Mouse (Mus musculus) bone marrow macrophage, adult 2 months (primary cell): ENCODE measurements around the gene Adamts12. TPM values are rescaled to one million over a fixed set of nuclear protein-coding genes. Genes with fewer than 3 reads are reported as not detected.

Source experiments
- H3K27ac ChIP-seq: 2 replicates; pipeline ENCODE4 v1.5.1; 2012; ENCODE audit warnings: low read depth, low read length; ENCODE audit not compliant: insufficient read depth
- H3K4me1 ChIP-seq: 2 replicates; pipeline ENCODE4 v1.6.1; 2012; ENCODE audit warnings: low read length; ENCODE audit not compliant: control insufficient read depth, insufficient read depth
- H3K4me3 ChIP-seq: 2 replicates; pipeline ENCODE4 v1.5.1; 2012; ENCODE audit warnings: mild to moderate bottlenecking, low read length, moderate library complexity; ENCODE audit not compliant: insufficient read depth
- CTCF ChIP-seq: IDR thresholded peaks from 2 replicates; pipeline ENCODE4 v1.5.1; 2012; ENCODE audit warnings: low read depth, mild to moderate bottlenecking, low read length, moderate library complexity
- POLR2A ChIP-seq: IDR thresholded peaks from 2 replicates; pipeline ENCODE4 v1.6.1; 2012; ENCODE audit warnings: mild to moderate bottlenecking, low read depth, low read length, borderline replicate concordance
- polyA plus RNA-seq: library from polyadenylated mRNA; stranded (reverse); fragments of >200 nt; gene quantifications from 2 replicates; pipeline ENCODE4 v1.2.4, GENCODE M21; 2012; ENCODE audit not compliant: missing spikeins, insufficient read depth, insufficient read length

Gene Adamts12
- polyA plus RNA-seq, 1 experiment, result 0.23 TPM

- Histone ChIP-seq H3K27ac (no peak overlapping the region), H3K4me3 (no peak overlapping the region), H3K4me1 (no peaks in the 10 kb centered on the region)
- TF ChIP-seq POLR2A (no peak), CTCF (no peak)
These were observed 133.7 kb downstream of the Adamts12 start for GRCm38 (mm10) chr15:11198246-11198795.

- Histone ChIP-seq H3K4me3 (no peak overlapping the region), H3K4me1 (no peaks in the 10 kb centered on the region), H3K27ac (no peak overlapping the region)
- no peak for TF ChIP-seq CTCF
- TF ChIP-seq POLR2A, result no peak
These were observed 138.5 kb downstream of the Adamts12 start for GRCm38 (mm10) chr15:11203084-11203483.

GRCm38 (mm10) chr15:11204934-11205333, 140.3 kb downstream of the Adamts12 start:
- H3K27ac ChIP-seq, result no peak overlapping the region
- TF ChIP-seq POLR2A, result no peak
- no peak for TF ChIP-seq CTCF
- no peak overlapping the region for H3K4me3 ChIP-seq
- no peaks in the 10 kb centered on the region for H3K4me1 ChIP-seq

GRCm38 (mm10) chr15:11210976-11211375, 146.4 kb downstream of the Adamts12 start:
- Histone ChIP-seq H3K4me3 (no peak overlapping the region), H3K4me1 (no peaks in the 10 kb centered on the region), H3K27ac (no peak overlapping the region)
- TF ChIP-seq POLR2A (no peak), CTCF (no peak)

GRCm38 (mm10) chr15:11233906-11234632, 169.5 kb downstream of the Adamts12 start:
- H3K4me3 ChIP-seq, result no peak overlapping the region
- H3K4me1 ChIP-seq, result no peaks in the 10 kb centered on the region
- no peak overlapping the region for H3K27ac ChIP-seq
- TF ChIP-seq CTCF (no peak), POLR2A (no peak)

GRCm38 (mm10) chr15:11240406-11240805, 175.8 kb downstream of the Adamts12 start:
- Histone ChIP-seq H3K4me3 (no peak overlapping the region), H3K4me1 (no peaks in the 10 kb centered on the region), H3K27ac (no peak overlapping the region)
- TF ChIP-seq POLR2A (no peak), CTCF (no peak)

GRCm38 (mm10) chr15:11241288-11241687, 176.7 kb downstream of the Adamts12 start:
- H3K4me3 ChIP-seq, result no peak overlapping the region
- no peak for TF ChIP-seq CTCF
- TF ChIP-seq POLR2A, result no peak
- no peaks in the 10 kb centered on the region for H3K4me1 ChIP-seq
- no peak overlapping the region for H3K27ac ChIP-seq

GRCm38 (mm10) chr15:11246402-11246801, 181.8 kb downstream of the Adamts12 start:
- no peak for TF ChIP-seq CTCF
- TF ChIP-seq POLR2A, result no peak
- Histone ChIP-seq H3K27ac (no peak overlapping the region), H3K4me1 (no peaks in the 10 kb centered on the region), H3K4me3 (no peak overlapping the region)

GRCm38 (mm10) chr15:11279273-11280080, 214.9 kb downstream of the Adamts12 start:
- no peak overlapping the region for H3K27ac ChIP-seq
- no peak overlapping the region for H3K4me3 ChIP-seq
- H3K4me1 ChIP-seq, result no peaks in the 10 kb centered on the region
- TF ChIP-seq CTCF (no peak), POLR2A (no peak)

- H3K27ac ChIP-seq, result no peak overlapping the region
- no peak for TF ChIP-seq CTCF
- TF ChIP-seq POLR2A, result no peak
- H3K4me3 ChIP-seq, result no peak overlapping the region
- H3K4me1 ChIP-seq, result no peaks in the 10 kb centered on the region
These were observed 216.2 kb downstream of the Adamts12 start for GRCm38 (mm10) chr15:11280689-11281264.
